Mouse (Mus musculus) brain, embryonic 14.5 days (tissue): ENCODE results near the gene Dnah17.

ENCODE experiments used
- CTCF ChIP-seq: fragments of 200-500 bp; IDR thresholded peaks from 2 replicates; pipeline ENCODE4 v1.5.1; 2012; ENCODE audit warnings: inconsistent platforms, mild to moderate bottlenecking, moderate library complexity, borderline replicate concordance; ENCODE audit not compliant: insufficient read depth, insufficient read length; ENCODE audit errors: extremely low read depth
- POLR2A ChIP-seq: fragments of 200-500 bp; IDR thresholded peaks from 2 replicates; pipeline ENCODE4 v1.6.1; 2012; ENCODE audit warnings: mild to moderate bottlenecking, inconsistent platforms, borderline replicate concordance; ENCODE audit not compliant: poor library complexity, insufficient read depth, insufficient read length, severe bottlenecking; ENCODE audit errors: extremely low read depth

DNA sequence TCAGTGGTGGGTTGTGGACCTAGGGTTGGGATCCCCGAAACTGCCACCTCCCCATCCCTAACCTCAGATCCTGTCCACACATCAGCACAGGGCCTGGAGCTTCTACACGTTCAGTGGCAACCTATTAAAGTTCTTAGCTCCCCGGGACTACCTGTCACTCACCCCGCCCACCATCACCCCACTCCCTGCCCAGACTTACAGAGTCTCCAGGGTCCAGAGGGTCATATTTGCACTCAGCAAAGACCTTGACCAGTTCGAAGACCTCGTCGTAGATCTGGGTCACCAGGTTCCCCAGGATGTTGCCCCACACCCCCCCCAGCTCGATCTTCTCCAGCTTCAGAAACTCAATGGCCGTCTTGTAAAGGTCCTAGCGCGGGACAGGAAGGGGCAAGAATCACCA, 8.8 kb downstream of the Dnah17 start:
- TF ChIP-seq POLR2A, result no peak
- no peak for TF ChIP-seq CTCF
